In the genomic region with DNA sequence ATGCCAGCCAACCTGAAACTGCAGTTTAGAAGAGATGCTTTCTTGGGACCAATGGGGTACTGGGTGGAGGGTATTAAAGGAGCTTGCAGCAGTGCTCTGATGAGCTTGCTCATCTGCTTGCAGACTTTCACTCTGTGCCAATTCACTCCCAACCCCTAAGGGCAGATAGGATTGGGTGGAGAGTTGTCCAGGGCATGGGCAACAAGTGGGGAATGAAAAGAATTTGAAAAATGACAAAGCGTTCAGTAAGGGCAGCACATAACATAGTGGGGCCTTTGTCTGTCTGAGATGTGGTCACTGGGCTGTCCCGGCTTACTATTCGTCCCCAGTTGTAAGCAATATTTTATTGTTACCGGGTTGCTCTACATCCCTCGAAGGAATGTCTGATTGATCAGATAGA, we compare ENCODE assay signal across 18 mouse cellular contexts.
DNase-seq lines count a peak whose midpoint lies in the region; ATAC-seq and TF ChIP-seq lines count a peak whose summit lies in the region.
"Had no signal": no experiment of that assay in that cellular context is flagged by ENCODE, and none has a peak within 500 bp of the region (broad histone marks: within the 10 kb centered on the region; RNA-seq: fewer than 3 reads in every experiment).

No protein-coding gene starts in this region.

- H3K4me3 ChIP-seq in forebrain, embryonic 11.5 days (ENCODE audit: low read depth, low read length): no peak overlapping the region
- no peak overlapping the region for H3K4me3 ChIP-seq in forebrain, postnatal 0 days (ENCODE audit: low read depth, low read length)
- no peak overlapping the region for H3K4me3 ChIP-seq in midbrain, embryonic 11.5 days (ENCODE audit: low read depth, low read length)
- no peak overlapping the region for H3K4me3 ChIP-seq in midbrain, postnatal 0 days (ENCODE audit: low read depth, low read length)
- H3K4me3 ChIP-seq in hindbrain, postnatal 0 days (ENCODE audit: low read length): no peak overlapping the region
- H3K4me3 ChIP-seq in thymus, adult 2 months (ENCODE audit: control insufficient read depth, insufficient read depth, low read length): no peak overlapping the region
- H3K4me3 ChIP-seq: heart, embryonic 12.5 days; lung, embryonic 15.5 days; stomach, embryonic 15.5 days had no signal

- no peak overlapping the region for H3K9ac ChIP-seq in forebrain, embryonic 11.5 days (ENCODE audit: low read length)
- no peak overlapping the region for H3K9ac ChIP-seq in forebrain, postnatal 0 days
- H3K9ac ChIP-seq in midbrain, embryonic 11.5 days (ENCODE audit: low read length): no peak overlapping the region
- H3K9ac ChIP-seq in midbrain, postnatal 0 days (replicated peaks; ENCODE audit: low read length, poor library complexity, severe bottlenecking): no peak overlapping the region
- H3K9ac ChIP-seq in hindbrain, postnatal 0 days (replicated peaks; ENCODE audit: low read length): no peak overlapping the region
- H3K9ac ChIP-seq: heart, embryonic 12.5 days; lung, embryonic 15.5 days; stomach, embryonic 15.5 days had no signal

- no peak for DNase-seq in forebrain, embryonic 11.5 days (ENCODE audit: low spot score)
- DNase-seq in forebrain, postnatal 0 days: no peak
- no peak for DNase-seq in midbrain, embryonic 11.5 days (ENCODE audit: low spot score, missing footprints)
- DNase-seq in midbrain, postnatal 0 days (ENCODE audit: low spot score): no peak
- peak; percentile 29 for DNase-seq in brain, adult 2 months (ENCODE audit: low read depth, low spot score)
- DNase-seq in hindbrain, postnatal 0 days (ENCODE audit: low spot score): no peak
- DNase-seq in left cerebral cortex, adult 9 months (ENCODE audit: low spot score in 2 of 2): no peak
- no peak for DNase-seq in thymus, adult 2 months
- DNase-seq: gastrocnemius, postnatal 25 days; heart, postnatal 36 days; kidney, adult 11 months; kidney, postnatal 36 days; left cerebral cortex, postnatal 4 days; thymus, postnatal 14 days had no signal

- H3K9me3 ChIP-seq in forebrain, embryonic 11.5 days (ENCODE audit: control insufficient read depth, low read length): no peaks in the 10 kb centered on the region
- no peaks in the 10 kb centered on the region for H3K9me3 ChIP-seq in forebrain, postnatal 0 days (ENCODE audit: low read length)
- H3K9me3 ChIP-seq in midbrain, embryonic 11.5 days (ENCODE audit: control insufficient read depth, low read length): no peaks in the 10 kb centered on the region
- no peaks in the 10 kb centered on the region for H3K9me3 ChIP-seq in midbrain, postnatal 0 days (ENCODE audit: low read length)
- H3K9me3 ChIP-seq in hindbrain, postnatal 0 days (ENCODE audit: low read length): no peaks in the 10 kb centered on the region
- H3K9me3 ChIP-seq: heart, embryonic 12.5 days; lung, embryonic 15.5 days; stomach, embryonic 15.5 days had no signal

- 22% methylated on average over 5 of the region's 5 CpGs for WGBS in forebrain, embryonic 11.5 days
- WGBS in forebrain, postnatal 0 days: 20% methylated on average over 5 of the region's 5 CpGs
- 28% methylated on average over 5 of the region's 5 CpGs for WGBS in midbrain, embryonic 11.5 days
- WGBS in midbrain, postnatal 0 days: 47% methylated on average over 5 of the region's 5 CpGs
- 26% methylated on average over 5 of the region's 5 CpGs for WGBS in hindbrain, postnatal 0 days
- 95% methylated on average over 5 of the region's 5 CpGs for WGBS in thymus, adult 2 months

- no peak for TF ChIP-seq POLR2A in thymus, adult 2 months (IDR thresholded peaks at IDR 0.05; ENCODE audit: control insufficient read depth, extremely low read depth, insufficient read depth, low read length, poor library complexity)

- no peaks in the 10 kb centered on the region for H3K36me3 ChIP-seq in forebrain, embryonic 11.5 days (ENCODE audit: control insufficient read depth, insufficient read depth, low read length)
- no peaks in the 10 kb centered on the region for H3K36me3 ChIP-seq in forebrain, postnatal 0 days (ENCODE audit: insufficient read depth)
- no peaks in the 10 kb centered on the region for H3K36me3 ChIP-seq in midbrain, embryonic 11.5 days (ENCODE audit: control insufficient read depth, insufficient read depth, low read length)
- no peaks in the 10 kb centered on the region for H3K36me3 ChIP-seq in midbrain, postnatal 0 days (ENCODE audit: insufficient read depth, low read length)
- H3K36me3 ChIP-seq in hindbrain, postnatal 0 days (ENCODE audit: insufficient read depth, low read length): no peaks in the 10 kb centered on the region
- no peaks in the 10 kb centered on the region for H3K36me3 ChIP-seq in thymus, adult 2 months (ENCODE audit: control insufficient read depth, insufficient read depth, low read length)
- H3K36me3 ChIP-seq: heart, embryonic 12.5 days; lung, embryonic 15.5 days; stomach, embryonic 15.5 days had no signal

- no peaks in the 10 kb centered on the region for H3K27me3 ChIP-seq in forebrain, embryonic 11.5 days (ENCODE audit: control insufficient read depth, insufficient read depth, low read length)
- H3K27me3 ChIP-seq in forebrain, postnatal 0 days (ENCODE audit: insufficient read depth, low read length): no peaks in the 10 kb centered on the region
- no peaks in the 10 kb centered on the region for H3K27me3 ChIP-seq in midbrain, embryonic 11.5 days (ENCODE audit: control insufficient read depth, insufficient read depth, low read length)
- H3K27me3 ChIP-seq in midbrain, postnatal 0 days (ENCODE audit: insufficient read depth, low read length): no peaks in the 10 kb centered on the region
- H3K27me3 ChIP-seq in hindbrain, postnatal 0 days (ENCODE audit: insufficient read depth, low read length): no peaks in the 10 kb centered on the region
- H3K27me3 ChIP-seq in thymus, adult 2 months (ENCODE audit: control insufficient read depth, insufficient read depth, low read length): no peaks in the 10 kb centered on the region
- H3K27me3 ChIP-seq: heart, embryonic 12.5 days; lung, embryonic 15.5 days; stomach, embryonic 15.5 days had no signal

- peak; percentile 53; the same call in 1 of the 2 replicates for ATAC-seq in forebrain, embryonic 11.5 days (replicated peaks; ENCODE audit: low FRiP score)
- no peak for ATAC-seq in forebrain, postnatal 0 days
- peak; percentile 65 for ATAC-seq in midbrain, embryonic 11.5 days (ENCODE audit: low FRiP score)
- ATAC-seq in midbrain, postnatal 0 days (ENCODE audit: low FRiP score): no peak
- 0 out of 2 replicates have a peak, but pooled peaks have one; percentile 38 for ATAC-seq in hindbrain, postnatal 0 days

- TF ChIP-seq CTCF in forebrain, postnatal 0 days (IDR thresholded peaks at IDR 0.05; ENCODE audit: low read depth): no peak
- no peak for TF ChIP-seq CTCF in midbrain, postnatal 0 days (IDR thresholded peaks at IDR 0.05)
- TF ChIP-seq CTCF in hindbrain, postnatal 0 days (IDR thresholded peaks at IDR 0.05; ENCODE audit: low read depth): no peak
- no peak for TF ChIP-seq CTCF in thymus, adult 2 months (IDR thresholded peaks at IDR 0.05; ENCODE audit: borderline replicate concordance, control insufficient read depth, extremely low read depth, insufficient read depth, low read length, poor library complexity)

- H3K27ac ChIP-seq in forebrain, embryonic 11.5 days (ENCODE audit: low read depth, low read length): no peak overlapping the region
- no peak overlapping the region for H3K27ac ChIP-seq in forebrain, postnatal 0 days (ENCODE audit: low read depth, low read length)
- no peak overlapping the region for H3K27ac ChIP-seq in midbrain, embryonic 11.5 days (ENCODE audit: low read depth, low read length)
- no peak overlapping the region for H3K27ac ChIP-seq in midbrain, postnatal 0 days (ENCODE audit: low read depth, low read length)
- no peak overlapping the region for H3K27ac ChIP-seq in hindbrain, postnatal 0 days
- no peak overlapping the region for H3K27ac ChIP-seq in thymus, adult 2 months (ENCODE audit: control insufficient read depth, insufficient read depth, low read length)
- H3K27ac ChIP-seq: lung, embryonic 15.5 days; stomach, embryonic 15.5 days had no signal

- peaks cover 6% of the 10 kb centered on the region; the same call in 1 of the 2 replicates for H3K4me1 ChIP-seq in forebrain, embryonic 11.5 days (replicated peaks; ENCODE audit: control insufficient read depth, insufficient read depth, low read length)
- no peaks in the 10 kb centered on the region for H3K4me1 ChIP-seq in forebrain, postnatal 0 days (ENCODE audit: insufficient read depth)
- peaks cover 6% of the 10 kb centered on the region for H3K4me1 ChIP-seq in midbrain, embryonic 11.5 days (ENCODE audit: control insufficient read depth, insufficient read depth, low read length)
- no peaks in the 10 kb centered on the region for H3K4me1 ChIP-seq in midbrain, postnatal 0 days (ENCODE audit: insufficient read depth, low read length)
- no peaks in the 10 kb centered on the region for H3K4me1 ChIP-seq in hindbrain, postnatal 0 days (ENCODE audit: insufficient read depth, low read length)
- H3K4me1 ChIP-seq in thymus, adult 2 months (replicated peaks; ENCODE audit: control insufficient read depth, insufficient read depth, low read length): no peaks in the 10 kb centered on the region
- H3K4me1 ChIP-seq: stomach, embryonic 15.5 days had no signal

- no peak overlapping the region for H3K4me2 ChIP-seq in forebrain, embryonic 11.5 days (ENCODE audit: low read depth, low read length, severe bottlenecking)
- H3K4me2 ChIP-seq in forebrain, postnatal 0 days (ENCODE audit: low read depth): no peak overlapping the region
- no peak overlapping the region for H3K4me2 ChIP-seq in midbrain, embryonic 11.5 days
- no peak overlapping the region for H3K4me2 ChIP-seq in midbrain, postnatal 0 days (ENCODE audit: low read depth, low read length, poor library complexity, severe bottlenecking)
- H3K4me2 ChIP-seq in hindbrain, postnatal 0 days (ENCODE audit: low read depth, low read length): no peak overlapping the region
- H3K4me2 ChIP-seq: heart, embryonic 12.5 days; liver, embryonic 11.5 days; lung, embryonic 15.5 days; stomach, embryonic 15.5 days had no signal

Comparison
In these comparisons a context has a peak if more than half of its experiments do, and no peak if none do; other contexts are left out.
1. ATAC-seq: peak in forebrain, embryonic 11.5 days (single experiment), midbrain, embryonic 11.5 days (single experiment) and hindbrain, postnatal 0 days (single experiment); none in forebrain, postnatal 0 days (single experiment) and midbrain, postnatal 0 days (single experiment).